Mouse (Mus musculus) liver, embryonic 16.5 days (tissue): ENCODE measurements around the gene Kazn. TPM values are rescaled to one million over a fixed set of nuclear protein-coding genes. Genes with fewer than 3 reads are reported as not detected.

Experiments
- ATAC-seq: fragments of 200-750 bp; cut with Nextera tagmentation; 2 replicates; pipeline ENCODE4 v1.8.0; 2017; ENCODE audit warnings: low read depth, mild to moderate bottlenecking, moderate number of reproducible peaks, moderate library complexity
- H3K27ac ChIP-seq: fragments of 300-500 bp; sonication (generic); 2 replicates; pipeline ENCODE4 v1.5.1; 2014; ENCODE audit warnings: mild to moderate bottlenecking, low read length
- H3K27me3 ChIP-seq: fragments of 300-500 bp; sonication (generic); 2 replicates; pipeline ENCODE4 v1.6.1; 2014; ENCODE audit warnings: low read depth, low read length, mixed read lengths; ENCODE audit not compliant: control insufficient read depth, insufficient read depth
- H3K36me3 ChIP-seq: fragments of 300-500 bp; sonication (generic); 2 replicates; pipeline ENCODE4 v1.6.1; 2014; ENCODE audit warnings: mild to moderate bottlenecking; ENCODE audit not compliant: control insufficient read depth, insufficient read depth
- H3K4me1 ChIP-seq: fragments of 300-500 bp; sonication (generic); 2 replicates; pipeline ENCODE4 v1.6.1; 2014; ENCODE audit warnings: low read depth, low read length, mixed read lengths; ENCODE audit not compliant: control insufficient read depth
- H3K4me2 ChIP-seq: fragments of 300-500 bp; sonication (generic); 2 replicates; pipeline ENCODE4 v1.6.1; 2014; ENCODE audit warnings: low read depth, low read length, mixed read lengths
- H3K4me3 ChIP-seq: fragments of 300-500 bp; sonication (generic); 2 replicates; pipeline ENCODE4 v1.5.1; 2014; ENCODE audit warnings: low read depth, mild to moderate bottlenecking, low read length
- H3K9ac ChIP-seq: fragments of 300-500 bp; sonication (generic); 2 replicates; pipeline ENCODE4 v1.6.1; 2014; ENCODE audit warnings: low read depth, low read length
- H3K9me3 ChIP-seq: fragments of 300-500 bp; sonication (generic); replicated peaks from 2 replicates; pipeline ENCODE4 v1.6.1; 2016; ENCODE audit warnings: low read length; ENCODE audit not compliant: control insufficient read depth
- WGBS: fragments of 180-500 bp; shearing (Covaris S2); extraction: QIAGEN DNeasy Blood & Tissue Kit; methylation state at CpG from one replicate; pipeline ENCODE4 v1.1.7; 2014; ENCODE audit not compliant: insufficient replicate concordance; 5-methylcytosine and 5-hydroxymethylcytosine counted together
- polyA plus RNA-seq: library from polyadenylated mRNA; unstranded; fragments of >200 nt; fragmentation: Nextera tagmentation; extraction: Ambion mirVana; gene quantifications from 2 replicates; pipeline ENCODE4 v1.2.1, GENCODE M21; 2015

Kazn gene
- polyA plus RNA-seq, 1 experiment from 2014 or later = 0.37 TPM

- Histone ChIP-seq H3K36me3 (no peaks in the 10 kb centered on the region), H3K4me1 (no peaks in the 10 kb centered on the region; the same call in 1 of the 2 replicates), H3K9ac (no peak overlapping the region), H3K27me3 (no peaks in the 10 kb centered on the region), H3K9me3 (no peaks in the 10 kb centered on the region), H3K4me3 (no peak overlapping the region), H3K4me2 (no peak overlapping the region), H3K27ac (no peak overlapping the region)
- WGBS = 24% methylated on average over 12 of the region's 12 CpGs
- ATAC-seq = no peak
Observed at GRCm38 (mm10) chr4:142103081-142103671, 136.0 kb downstream of the Kazn start.

DNA sequence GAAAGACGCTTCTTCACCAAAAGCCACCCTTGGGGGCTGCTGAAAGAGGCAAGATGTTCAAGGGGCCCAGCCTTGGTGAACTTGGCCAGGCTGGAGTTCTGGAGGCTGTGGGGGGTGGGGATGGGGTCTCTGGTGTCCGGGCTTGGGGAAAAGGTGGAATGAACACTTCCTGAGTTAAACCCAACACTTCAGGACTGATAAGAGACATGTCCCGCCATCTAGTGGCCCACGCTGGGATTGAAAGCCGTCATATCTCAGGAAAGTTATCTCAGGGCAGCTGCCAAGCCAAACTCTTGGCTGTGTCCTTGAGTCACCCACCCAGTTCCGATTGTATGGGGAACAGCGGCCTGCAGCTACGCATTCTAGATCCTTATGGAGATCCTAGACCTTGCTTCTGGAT, 140.9 kb downstream of the Kazn start:
- WGBS = 9% methylated on average over 8 of the region's 8 CpGs
- no peak overlapping the region for H3K27ac ChIP-seq
- peak overlapping the region; percentile 36; the same call in 1 of the 2 replicates for H3K4me2 ChIP-seq
- peaks cover 4% of the 10 kb centered on the region; the same call in 1 of the 2 replicates for H3K4me1 ChIP-seq
- H3K27me3 ChIP-seq = no peaks in the 10 kb centered on the region
- no peaks in the 10 kb centered on the region for H3K9me3 ChIP-seq
- H3K36me3 ChIP-seq = no peaks in the 10 kb centered on the region
- 0 out of 2 replicates have a peak, but pooled peaks have one; percentile 23 for ATAC-seq
- no peak overlapping the region for H3K4me3 ChIP-seq
- H3K9ac ChIP-seq = no peak overlapping the region

DNA sequence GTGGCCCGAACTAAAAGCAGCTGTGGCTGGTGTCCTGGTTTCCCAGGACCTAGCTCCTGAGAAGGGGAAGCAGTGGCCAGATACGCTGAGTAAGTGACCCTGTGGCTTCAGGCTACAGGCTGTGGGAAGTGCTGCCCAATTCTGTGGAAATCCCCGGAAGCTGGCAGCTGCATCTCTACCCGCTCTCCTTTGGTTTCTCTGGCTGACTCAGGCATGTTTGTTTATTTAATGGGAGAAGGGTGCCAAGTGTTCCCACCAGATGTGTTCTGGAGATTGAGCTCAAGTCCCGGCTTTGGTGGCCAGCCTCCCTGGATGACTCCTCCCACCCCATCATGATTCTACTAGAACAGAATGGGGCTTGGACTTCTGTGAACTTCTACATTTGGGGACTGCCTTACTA, 141.3 kb downstream of the Kazn start:
- no peak for ATAC-seq
- no peak overlapping the region for H3K27ac ChIP-seq
- H3K4me1 ChIP-seq = peaks cover 4% of the 10 kb centered on the region; the same call in 1 of the 2 replicates
- H3K9ac ChIP-seq = no peak overlapping the region
- H3K36me3 ChIP-seq = no peaks in the 10 kb centered on the region
- WGBS = 14% methylated on average over 5 of the region's 5 CpGs
- H3K9me3 ChIP-seq = no peaks in the 10 kb centered on the region
- H3K4me3 ChIP-seq = no peak overlapping the region
- H3K27me3 ChIP-seq = no peaks in the 10 kb centered on the region
- H3K4me2 ChIP-seq = peak overlapping the region; percentile 36; the same call in 1 of the 2 replicates

DNA sequence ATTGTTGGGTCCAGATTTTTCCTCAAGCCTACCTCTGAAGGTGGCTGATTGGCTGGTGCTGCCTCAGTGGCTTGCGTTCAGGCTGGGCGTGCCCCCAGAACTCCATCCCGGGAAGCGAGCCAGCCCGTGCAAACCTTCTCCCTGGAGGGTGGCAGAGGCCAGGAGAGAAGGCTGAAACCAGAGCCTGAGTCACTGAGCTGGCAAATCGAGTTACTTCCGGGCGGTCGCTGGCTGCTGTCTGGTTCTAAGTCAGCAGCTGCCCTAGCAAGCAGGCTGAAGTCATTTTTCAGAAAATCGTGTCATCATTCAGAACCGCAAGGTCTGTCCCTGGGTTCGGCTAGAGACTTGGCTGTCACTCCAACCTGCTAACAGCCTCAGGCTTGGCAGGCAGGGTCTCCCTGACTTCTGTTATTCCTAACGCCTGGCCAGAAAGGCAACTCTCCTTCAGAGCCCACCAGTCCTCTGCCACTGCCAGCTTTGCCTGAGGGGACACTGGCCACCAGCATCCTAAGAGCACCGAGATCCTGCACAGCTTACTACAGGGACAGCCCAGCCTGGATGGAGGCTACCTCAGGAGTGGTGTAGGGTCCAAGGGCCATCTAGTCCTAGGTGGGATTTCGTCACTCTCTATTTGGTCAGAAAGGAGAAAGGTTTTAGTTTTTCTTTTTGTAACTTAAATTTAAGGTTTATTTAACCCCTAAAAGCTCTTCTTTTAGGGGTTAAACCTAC, 143.5 kb downstream of the Kazn start:
- H3K4me2 ChIP-seq = no peak overlapping the region
- no peak overlapping the region for H3K27ac ChIP-seq
- no peak overlapping the region for H3K4me3 ChIP-seq
- WGBS = 63% methylated on average over 15 of the region's 15 CpGs
- ATAC-seq = no peak
- H3K9ac ChIP-seq = no peak overlapping the region
- H3K36me3 ChIP-seq = no peaks in the 10 kb centered on the region
- peaks cover 4% of the 10 kb centered on the region; the same call in 1 of the 2 replicates for H3K4me1 ChIP-seq
- no peaks in the 10 kb centered on the region for H3K27me3 ChIP-seq
- no peaks in the 10 kb centered on the region for H3K9me3 ChIP-seq

DNA sequence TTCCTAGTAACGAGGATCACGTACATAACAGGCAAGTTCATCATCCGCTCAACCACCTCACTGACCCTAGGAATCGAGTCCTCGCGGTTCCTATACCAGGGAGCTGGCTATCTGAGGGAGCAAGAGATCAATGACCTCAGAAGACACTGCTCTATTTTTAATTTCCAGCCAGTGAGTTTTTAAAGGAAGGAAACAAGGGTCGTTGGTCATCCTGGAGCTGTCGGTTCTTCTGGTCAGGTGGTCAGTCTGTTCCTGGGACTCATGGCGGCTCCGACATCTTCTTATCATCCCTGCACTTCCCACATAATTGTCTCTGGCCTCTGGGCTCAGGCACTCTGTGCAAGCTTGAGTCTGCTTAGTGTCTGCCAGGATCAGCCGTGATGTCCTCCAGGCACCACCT, 144.8 kb downstream of the Kazn start:
- no peaks in the 10 kb centered on the region for H3K27me3 ChIP-seq
- no peaks in the 10 kb centered on the region for H3K9me3 ChIP-seq
- no peak overlapping the region for H3K27ac ChIP-seq
- H3K36me3 ChIP-seq = no peaks in the 10 kb centered on the region
- ATAC-seq = no peak; the same call in 1 of the 2 replicates
- no peak overlapping the region for H3K9ac ChIP-seq
- no peak overlapping the region for H3K4me2 ChIP-seq
- H3K4me3 ChIP-seq = no peak overlapping the region
- WGBS = 56% methylated on average over 11 of the region's 11 CpGs
- peaks cover 4% of the 10 kb centered on the region; the same call in 1 of the 2 replicates for H3K4me1 ChIP-seq

DNA sequence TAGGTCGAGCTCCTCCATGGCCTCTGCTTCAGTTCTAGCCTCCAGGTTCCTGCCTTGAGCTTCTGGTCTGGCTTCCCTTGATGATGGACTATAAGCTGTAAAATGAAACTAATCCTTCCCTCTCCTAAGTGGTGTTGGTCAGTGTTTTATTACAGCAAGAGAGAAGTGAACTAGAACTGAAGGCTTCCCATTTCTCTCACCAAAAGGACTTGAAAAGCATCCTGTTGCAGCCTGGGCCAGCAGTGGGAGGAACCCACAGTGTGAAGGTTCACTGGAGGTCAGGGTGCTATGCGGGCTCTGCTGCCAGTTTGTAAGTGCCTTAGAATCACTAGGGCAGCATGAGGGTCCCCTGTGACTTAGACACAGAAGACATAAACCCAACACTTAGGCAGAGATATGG, 148.1 kb downstream of the Kazn start:
- no peak for ATAC-seq

DNA sequence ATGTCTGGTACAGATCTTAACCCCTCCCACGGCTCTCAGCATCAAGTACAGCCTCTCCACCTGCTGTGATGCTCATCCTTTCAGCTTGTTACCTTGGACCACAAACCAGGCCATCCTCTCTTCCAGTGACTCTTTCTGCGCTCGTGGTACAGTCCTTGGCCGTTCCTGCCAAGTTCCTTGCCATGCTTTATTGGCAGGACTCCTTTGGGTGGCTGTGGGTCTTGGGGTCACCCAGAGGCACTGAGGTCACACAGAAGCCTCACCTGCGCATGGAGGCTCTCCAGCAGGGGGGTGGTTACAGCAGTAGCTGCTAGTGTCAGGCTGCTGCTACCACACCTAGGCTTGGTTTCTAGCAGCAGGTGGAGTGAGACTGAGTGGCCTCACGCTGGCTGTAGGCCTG, 149.2 kb downstream of the Kazn start:
- Histone ChIP-seq H3K27ac (no peak overlapping the region), H3K36me3 (no peaks in the 10 kb centered on the region), H3K27me3 (peaks cover 8% of the 10 kb centered on the region), H3K4me1 (no peaks in the 10 kb centered on the region), H3K9ac (no peak overlapping the region), H3K9me3 (no peaks in the 10 kb centered on the region), H3K4me2 (no peak overlapping the region), H3K4me3 (no peak overlapping the region)
- ATAC-seq = no peak
- WGBS = 50% methylated on average over 6 of the region's 6 CpGs

More for the DNA sequence above, 148.1 kb downstream of the Kazn start:
- H3K4me2 ChIP-seq = no peak overlapping the region
- H3K9me3 ChIP-seq = no peaks in the 10 kb centered on the region
- H3K9ac ChIP-seq = no peak overlapping the region
- no peaks in the 10 kb centered on the region for H3K36me3 ChIP-seq
- H3K4me3 ChIP-seq = no peak overlapping the region
- H3K27me3 ChIP-seq = peaks cover 2% of the 10 kb centered on the region; the same call in 1 of the 2 replicates
- no peaks in the 10 kb centered on the region; the same call in 1 of the 2 replicates for H3K4me1 ChIP-seq
- H3K27ac ChIP-seq = no peak overlapping the region
- WGBS = 45% methylated on average over 2 of the region's 2 CpGs

DNA sequence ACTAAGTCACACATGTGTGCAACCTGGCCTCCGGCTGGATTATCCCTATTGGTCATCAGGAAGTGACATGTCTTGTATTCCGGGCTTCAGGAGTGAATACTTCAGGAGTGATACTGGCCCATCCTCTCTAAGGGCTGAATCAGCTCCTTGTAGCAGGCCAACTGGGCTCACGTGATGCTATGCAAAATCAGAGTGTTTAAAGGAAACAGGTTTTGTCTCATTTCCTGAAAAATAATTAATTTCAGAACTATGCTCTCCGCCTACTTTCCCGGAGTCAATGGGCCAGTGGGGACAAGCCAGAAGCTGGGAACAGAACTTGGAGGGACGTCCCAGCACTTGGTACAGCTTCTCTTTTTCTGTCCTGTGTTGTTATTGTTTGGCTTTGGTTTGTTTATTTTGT, 150.4 kb downstream of the Kazn start:
- no peaks in the 10 kb centered on the region for H3K9me3 ChIP-seq
- no peaks in the 10 kb centered on the region for H3K4me1 ChIP-seq
- no peaks in the 10 kb centered on the region for H3K36me3 ChIP-seq
- no peak for ATAC-seq
- H3K9ac ChIP-seq = no peak overlapping the region
- no peak overlapping the region for H3K4me3 ChIP-seq
- no peak overlapping the region for H3K4me2 ChIP-seq
- no peak overlapping the region for H3K27ac ChIP-seq
- peaks cover 19% of the 10 kb centered on the region for H3K27me3 ChIP-seq
- 48% methylated on average over 6 of the region's 6 CpGs for WGBS

DNA sequence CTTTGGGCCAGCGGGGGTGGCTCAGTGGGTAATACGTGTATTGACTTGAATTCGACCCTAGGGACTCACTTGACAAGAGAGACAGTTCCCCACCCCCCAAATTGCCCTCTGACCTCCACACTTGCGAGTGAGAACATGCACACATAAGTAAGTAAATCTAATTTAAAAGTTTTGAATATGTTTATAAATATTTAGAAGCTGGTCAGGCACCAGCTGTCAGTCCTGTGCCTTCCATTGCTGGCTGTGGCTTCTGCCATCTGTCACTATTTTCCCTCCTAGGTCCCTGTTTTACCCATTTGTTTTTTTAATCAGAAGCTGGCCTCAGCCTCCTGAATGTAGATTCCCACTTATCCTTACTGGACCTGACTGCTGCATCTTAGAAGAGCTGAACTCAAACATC, 150.8 kb downstream of the Kazn start:
- ATAC-seq = no peak
- WGBS = 44% methylated on average over 4 of the region's 4 CpGs
- Histone ChIP-seq H3K27ac (no peak overlapping the region), H3K9ac (no peak overlapping the region), H3K27me3 (peaks cover 22% of the 10 kb centered on the region), H3K4me2 (no peak overlapping the region), H3K4me1 (no peaks in the 10 kb centered on the region), H3K36me3 (no peaks in the 10 kb centered on the region), H3K4me3 (no peak overlapping the region), H3K9me3 (no peaks in the 10 kb centered on the region)
